Mouse (Mus musculus): ENCODE results near the gene Tmem252.

DNA sequence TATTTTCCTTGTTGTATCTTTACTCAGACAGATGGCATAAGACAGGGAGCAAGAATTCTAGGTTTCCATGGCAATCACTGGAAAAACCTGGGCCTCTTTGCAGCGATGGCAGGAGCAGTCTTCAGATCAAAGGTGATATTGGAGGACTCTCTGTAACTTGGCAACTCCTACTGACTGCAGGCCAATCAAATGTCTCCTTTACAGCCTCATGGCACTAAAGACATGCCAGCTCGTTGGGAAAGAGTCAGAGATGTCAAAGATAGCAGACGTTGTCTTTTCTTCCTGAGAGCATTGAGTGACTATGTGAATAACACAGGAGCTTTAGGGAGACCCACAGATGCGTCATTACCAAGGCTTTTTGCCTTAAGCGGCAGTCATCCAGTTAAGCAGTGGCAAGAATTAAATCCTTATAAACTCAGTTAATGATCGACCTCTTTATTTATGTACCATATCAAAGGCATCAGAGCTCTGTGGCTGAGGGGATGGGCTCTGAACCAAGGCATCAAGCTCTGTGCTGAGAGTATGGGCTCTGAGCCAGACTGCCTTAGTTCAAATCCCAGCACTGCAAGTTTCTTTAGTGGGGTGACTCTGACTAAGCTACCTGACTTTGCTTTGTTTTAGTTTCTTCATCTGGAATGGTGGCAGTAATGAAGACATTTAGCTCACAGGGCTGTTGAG is 21.3 kb upstream of the Tmem252 start:
- TF ChIP-seq CTCF (IDR thresholded peaks at IDR 0.05; ENCODE audit: low read depth, low read length) (no peak), POLR2AphosphoS5 (IDR thresholded peaks at IDR 0.05; ENCODE audit: insufficient replicate concordance, low read depth, low read length) (no peak), TAL1 (conservative IDR thresholded peaks at IDR 0.05; ENCODE audit: low read depth, low read length) (no peak), GATA1 (IDR thresholded peaks at IDR 0.05; ENCODE audit: borderline replicate concordance, low read length) (no peak)
